Comparison of ENCODE assay signal across 20 mouse cellular contexts in the genomic region with DNA sequence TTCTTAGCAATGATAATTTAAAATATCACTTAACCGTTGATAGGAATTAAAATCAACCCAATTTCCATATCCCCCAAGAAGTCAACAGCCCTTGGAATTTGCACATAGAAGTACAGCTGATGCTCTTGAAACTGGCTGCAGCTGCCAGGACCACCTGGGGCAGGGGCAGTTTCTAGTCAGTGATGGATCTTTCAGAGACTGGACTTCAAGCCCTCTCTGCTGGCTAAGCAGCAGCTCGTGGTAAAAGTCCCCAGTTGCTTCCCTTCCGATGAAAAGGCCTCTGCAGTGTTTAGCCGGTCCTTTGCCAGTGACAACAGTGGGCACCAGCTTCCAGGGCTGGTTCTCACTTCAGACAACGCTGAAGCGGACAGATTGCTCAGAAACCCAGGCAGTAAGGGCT.
A peak's percentile ranks its signal among the peaks of the same experiment; 100 is the strongest.
DNase-seq lines count a peak whose midpoint lies in the region; ATAC-seq and TF ChIP-seq lines count a peak whose summit lies in the region.
"Had no signal": no experiment of that assay in that cellular context is flagged by ENCODE, and none has a peak within 500 bp of the region (broad histone marks: within the 10 kb centered on the region; RNA-seq: fewer than 3 reads in every experiment).

No protein-coding gene starts in this region.

- DNase-seq in cerebellum, postnatal 14 days = peak; percentile 29 to 47
- no peak for DNase-seq in cerebellum, postnatal 36 days
- peak; percentile 47 for DNase-seq in hindbrain, postnatal 0 days (ENCODE audit: low spot score)
- no peak for DNase-seq in hindbrain, embryonic 14.5 days (ENCODE audit: low spot score)
- no peak for DNase-seq in neural tube, embryonic 10.5 days (ENCODE audit: extremely low spot score, low spot score)
- peak; percentile 17 for DNase-seq in mesoderm, embryonic 11.5 days (ENCODE audit: low read depth, low spot score)
- DNase-seq: embryo, embryonic 11 days; gastrocnemius, adult 2 months; gastrocnemius, postnatal 25 days; heart, postnatal 10 days; heart, postnatal 4 days had no signal

- 42% methylated on average over 6 of the region's 6 CpGs for WGBS in hindbrain, postnatal 0 days
- 52% methylated on average over 6 of the region's 6 CpGs for WGBS in hindbrain, embryonic 14.5 days
- 51% methylated on average over 6 of the region's 6 CpGs for WGBS in neural tube, embryonic 13.5 days

- no peaks in the 10 kb centered on the region for H3K9me3 ChIP-seq in hindbrain, postnatal 0 days (ENCODE audit: low read length)
- H3K9me3 ChIP-seq in hindbrain, embryonic 14.5 days (ENCODE audit: control insufficient read depth, low read length) = no peaks in the 10 kb centered on the region
- H3K9me3 ChIP-seq in neural tube, embryonic 13.5 days = no peaks in the 10 kb centered on the region
- H3K9me3 ChIP-seq: embryonic facial prominence, embryonic 15.5 days; forebrain, embryonic 10.5 days; intestine, embryonic 15.5 days had no signal

- no peak for TF ChIP-seq CTCF in hindbrain, postnatal 0 days (IDR thresholded peaks at IDR 0.05; ENCODE audit: low read depth)

- H3K4me2 ChIP-seq in hindbrain, postnatal 0 days (ENCODE audit: low read depth, low read length) = no peak overlapping the region
- no peak overlapping the region for H3K4me2 ChIP-seq in hindbrain, embryonic 14.5 days (replicated peaks)
- H3K4me2 ChIP-seq in neural tube, embryonic 13.5 days = no peak overlapping the region
- H3K4me2 ChIP-seq: embryonic facial prominence, embryonic 15.5 days; intestine, embryonic 15.5 days had no signal

- H3K4me1 ChIP-seq in hindbrain, postnatal 0 days (ENCODE audit: insufficient read depth, low read length) = no peaks in the 10 kb centered on the region
- no peaks in the 10 kb centered on the region for H3K4me1 ChIP-seq in hindbrain, embryonic 14.5 days (replicated peaks; ENCODE audit: control insufficient read depth, insufficient read depth, low read length)
- peaks cover 27% of the 10 kb centered on the region for H3K4me1 ChIP-seq in neural tube, embryonic 13.5 days (replicated peaks)
- H3K4me1 ChIP-seq: embryonic facial prominence, embryonic 15.5 days; intestine, embryonic 15.5 days had no signal

- H3K27ac ChIP-seq in hindbrain, postnatal 0 days = peak overlapping the region; percentile 20; the same call in 1 of the 2 replicates
- no peak overlapping the region for H3K27ac ChIP-seq in hindbrain, embryonic 14.5 days
- H3K27ac ChIP-seq in neural tube, embryonic 13.5 days (replicated peaks) = no peak overlapping the region
- H3K27ac ChIP-seq: embryonic facial prominence, embryonic 15.5 days; forebrain, embryonic 10.5 days; gastrocnemius, adult 2 months; intestine, embryonic 15.5 days had no signal

- H3K4me3 ChIP-seq in hindbrain, postnatal 0 days (ENCODE audit: low read length) = no peak overlapping the region
- H3K4me3 ChIP-seq in hindbrain, embryonic 14.5 days (replicated peaks; ENCODE audit: low read length) = no peak overlapping the region
- H3K4me3 ChIP-seq in neural tube, embryonic 13.5 days = no peak overlapping the region
- H3K4me3 ChIP-seq: embryonic facial prominence, embryonic 15.5 days; erythroblast, embryonic 14.5 days; forebrain, embryonic 10.5 days; gastrocnemius, adult 2 months; intestine, embryonic 15.5 days had no signal

- no peak overlapping the region for H3K9ac ChIP-seq in hindbrain, postnatal 0 days (replicated peaks; ENCODE audit: low read length)
- no peak overlapping the region for H3K9ac ChIP-seq in hindbrain, embryonic 14.5 days
- no peak overlapping the region for H3K9ac ChIP-seq in neural tube, embryonic 13.5 days
- H3K9ac ChIP-seq: embryonic facial prominence, embryonic 15.5 days; intestine, embryonic 15.5 days had no signal

- no peaks in the 10 kb centered on the region for H3K27me3 ChIP-seq in hindbrain, postnatal 0 days (ENCODE audit: insufficient read depth, low read length)
- no peaks in the 10 kb centered on the region for H3K27me3 ChIP-seq in hindbrain, embryonic 14.5 days (ENCODE audit: control insufficient read depth, insufficient read depth, low read length)
- H3K27me3 ChIP-seq in neural tube, embryonic 13.5 days = no peaks in the 10 kb centered on the region
- H3K27me3 ChIP-seq: CH12.LX; embryonic facial prominence, embryonic 15.5 days; intestine, embryonic 15.5 days; Patski had no signal

- no peaks in the 10 kb centered on the region for H3K36me3 ChIP-seq in hindbrain, postnatal 0 days (ENCODE audit: insufficient read depth, low read length)
- no peaks in the 10 kb centered on the region for H3K36me3 ChIP-seq in hindbrain, embryonic 14.5 days (replicated peaks; ENCODE audit: control insufficient read depth, insufficient read depth)
- no peaks in the 10 kb centered on the region for H3K36me3 ChIP-seq in neural tube, embryonic 13.5 days
- H3K36me3 ChIP-seq: embryonic facial prominence, embryonic 15.5 days; forebrain, embryonic 10.5 days; intestine, embryonic 15.5 days had no signal

- ATAC-seq in hindbrain, postnatal 0 days = no peak
- ATAC-seq in hindbrain, embryonic 14.5 days (ENCODE audit: low FRiP score) = no peak
- peak; percentile 30; the same call in 1 of the 2 replicates for ATAC-seq in neural tube, embryonic 13.5 days (ENCODE audit: low read depth)
- ATAC-seq: activated CD4-positive, CD25-positive, alpha-beta regulatory T cell, adult 4 months; forebrain, embryonic 14.5 days; intestine, embryonic 15.5 days; Patski had no signal

Comparison
In these comparisons a context has a peak if more than half of its experiments do, and no peak if none do; other contexts are left out.
1. DNase-seq: peak in cerebellum, postnatal 14 days (2 of 2), hindbrain, postnatal 0 days (single experiment) and mesoderm, embryonic 11.5 days (single experiment); none in cerebellum, postnatal 36 days (0 of 2), hindbrain, embryonic 14.5 days (single experiment) and neural tube, embryonic 10.5 days (single experiment).